Mouse (Mus musculus): Measurements from ENCODE around the gene Gga3.

Gga3 gene

GRCm38 (mm10) chr11:115630532-115631504 is 27.0 kb upstream of the Gga3 start:
- no peak for DNase-seq (ENCODE audit: low spot score)

- no peak for DNase-seq (ENCODE audit: low spot score)
These were observed 26.1 kb upstream of the Gga3 start for GRCm38 (mm10) chr11:115629734-115630531.

GRCm38 (mm10) chr11:115628465-115629101 is 24.7 kb upstream of the Gga3 start:
- DNase-seq (ENCODE audit: low spot score): no peak

DNA sequence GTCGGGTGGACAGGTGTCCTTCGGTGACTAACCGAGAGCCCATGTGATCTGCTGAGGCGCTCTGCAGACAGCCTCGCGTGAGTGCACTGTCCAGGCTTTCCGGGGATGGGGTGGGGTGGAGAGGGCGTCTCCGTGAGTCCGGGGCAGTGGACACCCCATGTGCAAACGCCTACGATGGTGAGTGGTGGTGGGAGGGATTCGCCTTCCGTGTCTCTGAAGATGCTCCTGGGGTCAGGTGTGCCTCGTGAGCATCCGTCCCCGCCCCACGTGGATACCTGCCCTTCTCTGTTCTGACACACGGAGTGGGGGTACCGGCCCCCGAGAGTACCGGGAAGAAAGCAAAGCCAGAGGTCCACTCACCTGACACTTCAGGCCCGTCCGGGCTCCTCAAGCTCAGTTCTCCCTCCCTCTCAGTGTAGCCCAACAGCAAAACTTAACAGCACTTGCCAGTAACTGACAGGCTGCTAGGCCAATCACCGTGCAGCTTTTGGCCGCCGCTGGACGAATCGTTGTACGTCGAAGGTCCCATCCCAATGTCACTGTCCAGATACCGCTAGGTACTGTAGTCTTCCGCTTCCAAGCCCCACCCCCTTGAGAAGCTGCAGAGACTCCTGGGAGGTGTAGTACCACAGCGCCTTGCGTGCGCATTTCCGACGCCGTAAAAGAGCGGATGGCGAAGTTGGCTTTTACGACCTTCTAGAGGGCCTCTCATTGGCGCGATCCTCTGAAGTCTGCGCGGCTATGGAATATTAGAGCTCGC is 24.0 kb upstream of the Gga3 start, which contains the start of gene Slc25a19:
Gene Slc25a19, minus strand, starts transcription at position 591 of the 760 bp plus-strand sequence.
- DNase-seq (ENCODE audit: low spot score): peak; percentile 99

GRCm38 (mm10) chr11:115626824-115627616 is 23.2 kb upstream of the Gga3 start:
- no peak for DNase-seq (ENCODE audit: low spot score)

DNA sequence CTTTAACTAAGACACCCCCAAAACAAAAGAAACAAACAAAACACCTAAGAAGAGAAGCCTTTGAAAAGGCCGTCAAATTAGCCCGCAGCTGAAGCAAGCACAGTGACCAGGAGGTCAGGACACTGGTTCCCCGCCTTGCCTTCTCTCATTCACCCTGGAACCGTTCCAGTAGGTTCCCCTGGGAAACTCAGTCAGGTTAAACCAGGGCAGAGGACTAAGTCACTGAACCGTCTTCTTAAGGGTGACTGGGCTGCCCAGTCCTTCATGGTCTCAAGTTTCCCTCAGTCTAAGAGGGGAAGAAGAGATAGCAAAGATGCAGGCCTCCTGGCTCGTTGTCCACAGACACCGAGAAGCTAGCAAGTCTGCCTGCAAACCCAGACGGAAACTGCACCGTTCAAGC is 22.0 kb upstream of the Gga3 start:
- DNase-seq (ENCODE audit: low spot score): no peak

- peak; percentile 43 for DNase-seq (ENCODE audit: low spot score)
These were observed 19.7 kb upstream of the Gga3 start for GRCm38 (mm10) chr11:115623487-115624070.

DNA sequence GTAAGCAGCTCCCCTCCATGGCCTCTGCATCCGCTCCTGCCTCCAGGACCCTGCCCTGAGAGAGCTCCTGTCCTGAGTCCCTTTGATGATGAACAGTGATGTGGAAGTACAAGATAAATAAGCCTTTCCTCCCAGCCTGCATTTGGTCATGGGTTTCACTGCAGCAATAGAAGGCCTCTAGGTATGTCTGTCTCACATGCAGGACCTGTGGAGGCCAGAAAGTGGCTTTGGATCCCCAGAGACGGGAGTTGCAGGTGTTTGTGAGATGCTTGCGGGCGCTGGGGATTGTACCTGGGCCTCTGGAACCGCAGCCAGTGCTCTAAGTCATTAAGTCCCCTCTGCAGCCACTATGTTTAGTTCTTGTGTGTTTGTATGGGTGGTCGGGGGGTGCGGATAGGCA is 16.1 kb upstream of the Gga3 start:
- DNase-seq (ENCODE audit: low spot score): no peak

DNA sequence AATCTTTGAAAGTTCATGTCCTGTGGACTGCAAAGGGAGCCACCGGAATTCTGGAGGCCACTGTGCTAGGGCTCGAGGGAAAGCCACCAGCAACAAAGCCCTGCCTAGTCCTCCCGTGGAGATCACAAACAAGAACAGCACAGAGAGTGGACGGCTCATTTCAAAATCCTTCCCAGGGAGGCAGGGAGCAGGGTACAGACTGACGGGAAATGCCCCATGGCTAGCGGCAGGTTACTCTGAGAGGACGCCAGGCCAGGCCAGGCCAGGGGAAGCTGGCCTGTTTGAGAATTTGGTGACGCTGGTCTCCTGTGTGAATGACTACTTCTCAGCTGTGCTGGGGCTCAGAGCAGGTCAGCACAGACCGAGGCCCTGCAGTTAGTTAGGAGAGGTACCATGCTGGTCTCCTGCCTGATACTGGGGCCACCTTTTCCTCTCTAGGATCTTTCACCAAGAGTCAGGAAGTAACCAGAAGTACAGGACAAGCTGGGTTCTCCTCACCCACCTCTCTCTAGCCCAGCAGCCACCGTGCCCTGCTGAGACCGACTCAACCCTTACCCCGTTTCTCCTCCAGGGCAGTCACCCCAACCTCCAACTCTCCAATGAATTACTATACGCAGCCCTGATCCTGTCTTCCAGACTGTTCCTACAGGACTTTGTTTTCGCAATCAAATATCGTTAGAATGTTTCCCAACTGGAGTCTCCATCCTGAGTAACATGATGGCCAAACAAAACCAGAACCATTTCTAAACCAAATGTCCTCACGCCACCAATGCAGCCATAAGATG is 15.1 kb upstream of the Gga3 start:
- DNase-seq (ENCODE audit: low spot score): no peak

GRCm38 (mm10) chr11:115618001-115618400 is 14.2 kb upstream of the Gga3 start:
- DNase-seq (ENCODE audit: low spot score): no peak

GRCm38 (mm10) chr11:115616893-115617292 is 13.0 kb upstream of the Gga3 start:
- no peak for DNase-seq (ENCODE audit: low spot score)

GRCm38 (mm10) chr11:115616371-115616770 is 12.5 kb upstream of the Gga3 start:
- no peak for DNase-seq (ENCODE audit: low spot score)

GRCm38 (mm10) chr11:115615875-115616274 is 12.0 kb upstream of the Gga3 start:
- no peak for DNase-seq (ENCODE audit: low spot score)

DNA sequence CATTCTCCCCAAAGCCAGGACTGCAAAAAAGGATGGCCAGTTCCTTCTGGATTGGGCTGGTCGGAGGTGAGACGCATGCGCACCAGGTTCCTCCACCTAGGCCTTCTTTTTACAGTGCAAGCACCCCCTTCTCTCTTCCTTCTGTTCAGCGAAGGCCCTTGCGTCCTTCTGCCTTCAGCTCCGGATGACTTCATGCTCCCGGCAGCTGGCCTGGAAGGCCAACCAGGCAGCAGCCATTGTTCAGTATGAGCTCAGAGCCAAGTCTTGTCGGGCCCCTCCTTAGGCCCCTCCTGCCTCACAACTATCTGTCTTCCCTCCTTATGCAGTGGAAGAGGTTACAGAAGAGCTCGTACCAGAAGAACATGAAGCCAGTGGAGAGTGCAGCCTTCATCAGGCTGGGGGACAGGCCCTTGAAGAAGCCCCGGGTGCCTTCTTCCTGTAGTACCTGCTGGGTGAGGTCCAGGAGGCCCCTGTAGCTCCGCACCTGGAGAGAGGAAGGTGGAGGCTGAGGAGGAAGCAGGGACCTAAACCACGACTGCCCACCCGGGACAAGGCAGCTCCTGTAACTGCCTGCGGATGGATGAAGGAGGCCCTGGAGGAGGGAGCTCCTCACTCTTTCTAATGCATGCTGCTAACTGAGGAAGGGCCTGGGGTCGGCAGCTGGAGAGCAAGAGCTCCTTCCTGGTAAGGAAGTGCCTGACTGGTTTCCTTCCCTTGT is 11.4 kb upstream of the Gga3 start:
- no peak for DNase-seq (ENCODE audit: low spot score)

DNA sequence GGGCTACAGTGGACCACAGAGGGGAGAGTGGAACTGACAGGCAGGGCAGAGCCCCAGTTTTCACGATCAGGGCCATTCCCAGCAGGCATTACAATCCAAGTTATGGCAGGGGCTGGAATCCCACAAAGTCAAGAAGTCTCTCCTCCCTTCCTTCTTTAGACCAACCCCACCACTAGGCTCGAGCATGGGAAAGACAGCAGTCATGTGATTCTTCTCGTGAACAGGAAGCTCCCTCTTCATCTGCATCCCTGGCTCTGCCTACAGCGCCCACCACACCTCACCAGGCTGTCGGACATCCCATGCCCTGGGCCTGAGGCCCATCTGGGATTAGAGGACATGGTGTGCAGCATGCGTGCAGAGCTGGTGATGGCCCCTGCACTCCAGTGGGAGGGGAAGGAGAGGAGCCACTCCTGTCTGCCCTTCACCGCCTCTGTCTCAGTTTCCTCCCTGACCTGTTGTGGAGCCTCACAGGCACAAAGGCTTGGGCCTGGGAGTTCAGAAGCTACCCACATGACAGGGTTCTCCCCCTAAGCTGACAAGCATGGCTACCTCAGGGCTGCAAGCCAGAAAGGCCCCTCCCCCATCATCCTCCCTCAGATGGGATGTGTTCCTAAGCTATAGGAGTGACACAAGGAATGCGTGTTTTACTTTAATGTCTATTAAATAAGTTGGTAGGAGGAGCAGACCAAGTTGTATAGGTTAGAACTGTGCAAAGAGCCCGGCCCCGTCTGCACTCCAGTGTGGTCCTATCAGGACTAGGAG is 10.7 kb upstream of the Gga3 start:
- no peak for DNase-seq (ENCODE audit: low spot score)

- no peak for DNase-seq (ENCODE audit: low spot score)
These were observed 9.5 kb upstream of the Gga3 start for GRCm38 (mm10) chr11:115613138-115613945.
